ENCODE assay signal across 10 mouse cellular contexts in genomic region chr14:11678201-11678600, GRCm38 (mm10).
"Had no signal": no experiment of that assay in that cellular context is flagged by ENCODE, and none has a peak within 500 bp of the region (broad histone marks: within the 10 kb centered on the region; RNA-seq: fewer than 3 reads in every experiment).

No protein-coding gene starts in this region.

- DNase-seq: liver, postnatal 0 days; lung, adult 2 months; lung, postnatal 10 days; lung, postnatal 36 days; right cerebral cortex, postnatal 14 days; thymus, adult 2 months; thymus, postnatal 25 days; thymus, postnatal 4 days had no signal

- ATAC-seq: liver, postnatal 0 days; midbrain, embryonic 13.5 days; midbrain, embryonic 15.5 days had no signal
